Mouse (Mus musculus) myocyte (in vitro differentiated cells): ENCODE data around the gene Kmo. TPM values are rescaled to one million over a fixed set of nuclear protein-coding genes. Genes with fewer than 3 reads are reported as not detected.
A peak's percentile ranks its signal among the peaks of the same experiment; 100 is the strongest.

Experiments used
- H3K27me3 ChIP-seq: one replicate; pipeline ENCODE4 v1.6.1; 2011; ENCODE audit not compliant: control insufficient read depth, insufficient read depth, insufficient read length
- H3K36me3 ChIP-seq: one replicate; pipeline ENCODE4 v1.6.1; 2011; ENCODE audit not compliant: control insufficient read depth, insufficient read depth
- H3K4me2 ChIP-seq: one replicate; pipeline ENCODE4 v1.6.1; 2011; ENCODE audit warnings: low read depth, control low read depth
- H3K4me3 ChIP-seq: one replicate; pipeline ENCODE4 v1.5.1; 2011; ENCODE audit warnings: mild to moderate bottlenecking, control low read depth, moderate library complexity
- H3K79me2 ChIP-seq: one replicate; pipeline ENCODE4 v1.6.1; 2011; ENCODE audit not compliant: control insufficient read depth, insufficient read depth
- H3ac ChIP-seq: one replicate; pipeline ENCODE4 v1.6.1; 2011; ENCODE audit not compliant: control insufficient read depth, insufficient read length
- CEBPB ChIP-seq: IDR thresholded peaks from 2 replicates; pipeline ENCODE4 v1.6.1; 2011; ENCODE audit warnings: mild to moderate bottlenecking, moderate library complexity; ENCODE audit not compliant: poor library complexity, insufficient read depth, severe bottlenecking
- E2F4 ChIP-seq: IDR thresholded peaks from one replicate; pipeline ENCODE4 v1.6.1; 2011; ENCODE audit warnings: mild to moderate bottlenecking, control low read depth, moderate library complexity; ENCODE audit not compliant: insufficient read depth
- MAX ChIP-seq: IDR thresholded peaks from one replicate; pipeline ENCODE4 v1.6.1; 2011; ENCODE audit warnings: low read depth, mild to moderate bottlenecking, control low read depth
- MYOD1 ChIP-seq, 3 experiments: IDR thresholded peaks; one replicate each; pipeline ENCODE4 v1.6.1; 2011; ENCODE audit warnings: control low read depth in 2 of 3, low read depth in 2 of 3, mild to moderate bottlenecking in 2 of 3, moderate library complexity in 1 of 3; ENCODE audit not compliant: insufficient read length in 2 of 3, control insufficient read depth in 1 of 3
- MYOG ChIP-seq, 3 experiments: IDR thresholded peaks; one replicate each; pipeline ENCODE4 v1.6.1; 2011; ENCODE audit warnings: control low read depth in 2 of 3, low read depth in 2 of 3, mild to moderate bottlenecking in 2 of 3; ENCODE audit not compliant: insufficient read length in 2 of 3, control insufficient read depth in 1 of 3, insufficient read depth in 1 of 3
- POLR2A ChIP-seq: IDR thresholded peaks from one replicate; pipeline ENCODE4 v1.6.1; 2011; ENCODE audit warnings: low read depth, mild to moderate bottlenecking, control low read depth, moderate library complexity; ENCODE audit not compliant: insufficient read length
- POLR2AphosphoS2 ChIP-seq: IDR thresholded peaks from one replicate; pipeline ENCODE4 v1.6.1; 2011; ENCODE audit warnings: low read depth, control low read depth; ENCODE audit not compliant: insufficient read length
- REST ChIP-seq: IDR thresholded peaks from one replicate; pipeline ENCODE4 v1.6.1; 2011; ENCODE audit warnings: mild to moderate bottlenecking, control low read depth, moderate library complexity; ENCODE audit not compliant: insufficient read depth, insufficient read length
- SRF ChIP-seq: IDR thresholded peaks from one replicate; pipeline ENCODE4 v1.6.1; 2011; ENCODE audit warnings: low read depth; ENCODE audit not compliant: control insufficient read depth, insufficient read length
- TCF12 ChIP-seq: IDR thresholded peaks from one replicate; pipeline ENCODE4 v1.6.1; 2011; ENCODE audit warnings: mild to moderate bottlenecking, control low read depth; ENCODE audit not compliant: poor library complexity, insufficient read depth, severe bottlenecking
- TCF3 ChIP-seq: IDR thresholded peaks from one replicate; pipeline ENCODE4 v1.6.1; 2011; ENCODE audit warnings: low read depth, control low read depth; ENCODE audit not compliant: insufficient read length
- USF1 ChIP-seq: IDR thresholded peaks from one replicate; pipeline ENCODE4 v1.6.1; 2011; ENCODE audit warnings: low read depth, mild to moderate bottlenecking, control low read depth, moderate library complexity
- polyA plus RNA-seq: library from polyadenylated mRNA; unstranded; fragments of >200 nt; fragmentation: generic; extraction: Trizol; gene quantifications from one replicate; pipeline ENCODE4 v1.2.1, GENCODE M21; 2012; ENCODE audit warnings: missing spikeins

The Kmo gene
- polyA plus RNA-seq, 1 experiment = not detected

GRCm38 (mm10) chr1:175623656-175624055 lies 3.5 kb downstream of the Kmo start:
- H3K4me2 ChIP-seq = no peak overlapping the region
- H3K4me3 ChIP-seq = no peak overlapping the region
- H3ac ChIP-seq = no peak overlapping the region
- H3K36me3 ChIP-seq = peaks cover 17% of the 10 kb centered on the region
- H3K79me2 ChIP-seq = peaks cover 33% of the 10 kb centered on the region
- H3K27me3 ChIP-seq = no peaks in the 10 kb centered on the region
- TF ChIP-seq SRF (no peak), POLR2A (no peak), POLR2AphosphoS2 (no peak), TCF3 (no peak), MYOG (IDR thresholded peaks at IDR 0.05; ENCODE audit: control insufficient read depth in 1 of 3, insufficient read depth in 1 of 3, insufficient read length in 2 of 3, low read depth in 2 of 3) (no peak), MYOD1 (IDR thresholded peaks at IDR 0.05; ENCODE audit: control insufficient read depth in 1 of 3, insufficient read length in 2 of 3, low read depth in 2 of 3) (no peak), CEBPB (no peak), E2F4 (no peak), MAX (no peak), USF1 (no peak), REST (no peak), TCF12 (no peak)

DNA sequence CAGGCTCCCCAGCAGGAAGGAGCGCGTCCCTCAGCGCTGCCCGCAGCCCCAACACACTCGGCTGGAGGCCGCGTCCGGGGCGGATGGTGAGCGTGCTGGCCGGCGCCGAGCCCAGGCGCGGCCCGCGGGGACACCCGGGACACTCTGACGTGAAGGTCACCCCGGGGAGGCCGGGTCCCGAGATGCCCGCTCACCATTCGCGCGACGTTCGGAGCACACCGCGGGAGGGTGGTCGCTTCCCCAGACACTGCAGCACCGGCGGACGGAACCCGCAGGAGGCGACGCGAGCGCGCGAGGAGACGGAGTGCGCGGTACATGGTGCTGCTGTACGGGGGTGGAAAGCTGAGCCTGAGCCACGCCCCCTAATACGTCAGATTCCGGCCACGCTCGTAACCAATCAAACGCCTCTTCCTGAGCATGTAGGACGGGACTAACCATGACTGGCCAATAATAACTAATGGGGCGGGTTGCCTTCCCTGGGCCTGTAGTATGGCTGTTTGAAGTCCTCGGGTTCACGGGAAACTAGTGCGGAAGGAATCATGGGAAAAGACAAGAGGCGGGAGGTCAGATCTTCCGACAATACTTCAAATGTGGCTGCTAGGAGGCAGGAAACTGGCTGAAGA lies 5.2 kb downstream of the Kmo start, which contains the start of gene Fh1:
Gene Fh1, minus strand, starts transcription at position 379 of the 623 bp plus-strand sequence.
- Histone ChIP-seq H3K79me2 (peaks cover 33% of the 10 kb centered on the region), H3K36me3 (no peaks in the 10 kb centered on the region), H3K27me3 (no peaks in the 10 kb centered on the region), H3K4me2 (peak within 1 kb of the TSS; percentile 94), H3ac (peak within 1 kb of the TSS; percentile 51), H3K4me3 (peak within 1 kb of the TSS; percentile 46)
- TF ChIP-seq MYOG (IDR thresholded peaks at IDR 0.05; ENCODE audit: control insufficient read depth in 1 of 3, insufficient read depth in 1 of 3, insufficient read length in 2 of 3, low read depth in 2 of 3) (no peak), TCF12 (no peak), E2F4 (peak; percentile 65), CEBPB (no peak), POLR2AphosphoS2 (peak; percentile 99), MAX (no peak), MYOD1 (IDR thresholded peaks at IDR 0.05; ENCODE audit: control insufficient read depth in 1 of 3, insufficient read length in 2 of 3, low read depth in 2 of 3) (no peak), POLR2A (peak; percentile 99), SRF (peak; percentile 70), USF1 (no peak), REST (peak; percentile 41), TCF3 (no peak)

- H3K27me3 ChIP-seq = no peaks in the 10 kb centered on the region
- H3K36me3 ChIP-seq = no peaks in the 10 kb centered on the region
- TF ChIP-seq POLR2AphosphoS2 = no peak
- TF ChIP-seq CEBPB = no peak
- TF ChIP-seq USF1 = no peak
- no peak for TF ChIP-seq E2F4
- TF ChIP-seq POLR2A = no peak
- H3K4me2 ChIP-seq = peak overlapping the region; percentile 94
- H3ac ChIP-seq = peak overlapping the region; percentile 51
- peaks cover 29% of the 10 kb centered on the region for H3K79me2 ChIP-seq
- H3K4me3 ChIP-seq = peak overlapping the region; percentile 46
Observed at GRCm38 (mm10) chr1:175625990-175626692, 6.0 kb downstream of the Kmo start.

DNA sequence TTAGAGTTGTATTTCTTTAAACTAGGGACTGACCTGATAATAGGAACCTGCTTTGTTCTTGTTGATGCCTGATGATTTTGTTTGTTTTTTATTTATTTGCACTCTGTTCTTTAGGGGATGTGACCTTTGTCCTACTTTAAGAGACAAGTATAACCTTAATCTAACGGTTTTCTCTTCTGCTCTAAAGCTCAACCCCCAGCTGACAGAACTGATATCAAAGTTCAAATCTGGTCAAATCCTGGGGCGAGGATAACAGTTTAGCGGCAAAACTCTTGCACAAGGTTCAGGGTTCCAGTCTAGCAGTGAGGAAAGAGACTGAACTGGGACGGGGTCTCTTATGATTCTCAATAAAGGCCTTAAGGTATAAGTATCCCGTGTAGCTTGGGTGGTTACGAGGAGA lies 9.1 kb downstream of the Kmo start:
- Histone ChIP-seq H3K4me2 (no peak overlapping the region), H3K79me2 (peaks cover 10% of the 10 kb centered on the region), H3ac (no peak overlapping the region), H3K27me3 (no peaks in the 10 kb centered on the region), H3K36me3 (no peaks in the 10 kb centered on the region), H3K4me3 (no peak overlapping the region)
- TF ChIP-seq USF1 (no peak), POLR2AphosphoS2 (no peak), TCF3 (no peak), MAX (no peak), POLR2A (no peak), MYOG (IDR thresholded peaks at IDR 0.05; ENCODE audit: control insufficient read depth in 1 of 3, insufficient read depth in 1 of 3, insufficient read length in 2 of 3, low read depth in 2 of 3) (no peak), SRF (no peak), TCF12 (no peak)

DNA sequence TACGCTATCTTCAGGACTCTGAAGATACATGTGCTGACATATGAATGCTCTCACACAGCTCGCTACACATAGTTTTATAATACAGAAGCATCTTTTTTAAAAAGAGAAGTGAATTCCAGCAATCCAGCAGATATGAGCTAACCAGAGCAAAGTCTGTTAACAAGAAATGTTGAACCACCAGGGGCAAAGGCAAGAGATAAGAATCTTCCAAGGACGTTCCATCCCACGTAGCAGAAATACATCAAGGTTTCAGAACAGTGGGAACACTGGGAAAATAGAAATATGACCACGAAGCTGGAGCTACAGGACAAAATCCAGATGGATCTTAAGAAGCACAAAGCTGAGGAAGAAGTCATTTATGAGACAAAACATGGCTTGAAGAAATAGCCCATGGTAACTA lies 10.2 kb downstream of the Kmo start:
- Histone ChIP-seq H3K36me3 (no peaks in the 10 kb centered on the region), H3K4me2 (no peak overlapping the region), H3ac (no peak overlapping the region), H3K79me2 (no peaks in the 10 kb centered on the region), H3K27me3 (no peaks in the 10 kb centered on the region), H3K4me3 (no peak overlapping the region)
- TF ChIP-seq REST (no peak), POLR2AphosphoS2 (no peak), CEBPB (no peak), E2F4 (no peak), POLR2A (no peak), TCF12 (no peak), MYOD1 (IDR thresholded peaks at IDR 0.05; ENCODE audit: control insufficient read depth in 1 of 3, insufficient read length in 2 of 3, low read depth in 2 of 3) (no peak), SRF (no peak), MAX (no peak), TCF3 (no peak), USF1 (no peak), MYOG (IDR thresholded peaks at IDR 0.05; ENCODE audit: control insufficient read depth in 1 of 3, insufficient read depth in 1 of 3, insufficient read length in 2 of 3, low read depth in 2 of 3) (no peak)
